ENCODE assay signal across 9 mouse cellular contexts in genomic region chr5:21527488-21527911, GRCm38 (mm10). TPM values are rescaled to one million over a fixed set of nuclear protein-coding genes. Genes with fewer than 3 reads are reported as not detected.
A peak's percentile ranks its signal among the peaks of the same experiment; 100 is the strongest.
DNase-seq lines count a peak whose midpoint lies in the region; ATAC-seq and TF ChIP-seq lines count a peak whose summit lies in the region.
"Had no signal": no experiment of that assay in that cellular context is flagged by ENCODE, and none has a peak within 500 bp of the region (broad histone marks: within the 10 kb centered on the region; RNA-seq: fewer than 3 reads in every experiment).

No protein-coding gene starts in this region.

- no peak for TF ChIP-seq CTCF in testis, adult 2 months (IDR thresholded peaks at IDR 0.05; ENCODE audit: control insufficient read depth, insufficient read depth, insufficient replicate concordance, low read depth, low read length)

- WGBS in heart, embryonic 12.5 days: 21% methylated on average over 4 of the region's 4 CpGs
- 78% methylated on average over 4 of the region's 4 CpGs for WGBS in forebrain, embryonic 11.5 days

- no peak overlapping the region for H3K4me3 ChIP-seq in testis, adult 2 months (ENCODE audit: control insufficient read depth, low read depth, low read length)
- H3K4me3 ChIP-seq in heart, embryonic 12.5 days: no peak overlapping the region
- H3K4me3 ChIP-seq in forebrain, embryonic 11.5 days (ENCODE audit: low read depth, low read length): no peak overlapping the region
- H3K4me3 ChIP-seq: embryonic facial prominence, embryonic 15.5 days had no signal

- H3K27me3 ChIP-seq in testis, adult 2 months (ENCODE audit: control insufficient read depth, insufficient read depth, low read length): no peaks in the 10 kb centered on the region
- no peaks in the 10 kb centered on the region for H3K27me3 ChIP-seq in heart, embryonic 12.5 days (replicated peaks)
- H3K27me3 ChIP-seq in forebrain, embryonic 11.5 days (ENCODE audit: control insufficient read depth, insufficient read depth, low read length): no peaks in the 10 kb centered on the region
- H3K27me3 ChIP-seq: embryonic facial prominence, embryonic 15.5 days had no signal

- no peak overlapping the region for H3K9ac ChIP-seq in heart, embryonic 12.5 days
- H3K9ac ChIP-seq in forebrain, embryonic 11.5 days (ENCODE audit: low read length): no peak overlapping the region
- H3K9ac ChIP-seq: embryonic facial prominence, embryonic 15.5 days; hindbrain, embryonic 14.5 days had no signal

- H3K4me2 ChIP-seq in heart, embryonic 12.5 days: no peak overlapping the region
- H3K4me2 ChIP-seq in forebrain, embryonic 11.5 days (ENCODE audit: low read depth, low read length, severe bottlenecking): no peak overlapping the region
- H3K4me2 ChIP-seq: embryonic facial prominence, embryonic 15.5 days; hindbrain, embryonic 14.5 days had no signal

- H3K4me1 ChIP-seq in testis, adult 2 months (ENCODE audit: control insufficient read depth, insufficient read depth, low read length): no peaks in the 10 kb centered on the region
- peaks cover 4% of the 10 kb centered on the region; the same call in 1 of the 2 replicates for H3K4me1 ChIP-seq in heart, embryonic 12.5 days (replicated peaks)
- H3K4me1 ChIP-seq in forebrain, embryonic 11.5 days (replicated peaks; ENCODE audit: control insufficient read depth, insufficient read depth, low read length): no peaks in the 10 kb centered on the region
- H3K4me1 ChIP-seq: embryonic facial prominence, embryonic 15.5 days had no signal

- H3K27ac ChIP-seq in testis, adult 2 months (ENCODE audit: control insufficient read depth, insufficient read depth, low read depth, low read length): 0 out of 2 replicates have a peak overlapping the region, but pooled peaks have one; percentile 16
- H3K27ac ChIP-seq in heart, embryonic 12.5 days (ENCODE audit: poor library complexity, severe bottlenecking): peak overlapping the region; percentile 4; the same call in 1 of the 2 replicates
- H3K27ac ChIP-seq in forebrain, embryonic 11.5 days (ENCODE audit: low read depth, low read length): no peak overlapping the region
- H3K27ac ChIP-seq: embryonic facial prominence, embryonic 15.5 days; hindbrain, embryonic 14.5 days had no signal

- H3K36me3 ChIP-seq in testis, adult 2 months (ENCODE audit: control insufficient read depth, insufficient read depth, low read length): no peaks in the 10 kb centered on the region
- no peaks in the 10 kb centered on the region for H3K36me3 ChIP-seq in heart, embryonic 12.5 days
- H3K36me3 ChIP-seq in forebrain, embryonic 11.5 days (ENCODE audit: control insufficient read depth, insufficient read depth, low read length): no peaks in the 10 kb centered on the region
- H3K36me3 ChIP-seq: embryonic facial prominence, embryonic 15.5 days had no signal

- ATAC-seq in heart, embryonic 12.5 days (ENCODE audit: insufficient number of reproducible peaks, low FRiP score): 0 out of 2 replicates have a peak, but pooled peaks have one; percentile 22
- no peak for ATAC-seq in forebrain, embryonic 11.5 days (replicated peaks; ENCODE audit: low FRiP score)

- no peaks in the 10 kb centered on the region for H3K9me3 ChIP-seq in heart, embryonic 12.5 days (replicated peaks)
- no peaks in the 10 kb centered on the region; the same call in 1 of the 2 replicates for H3K9me3 ChIP-seq in forebrain, embryonic 11.5 days (ENCODE audit: control insufficient read depth, low read length)
- H3K9me3 ChIP-seq: embryonic facial prominence, embryonic 15.5 days had no signal

- TF ChIP-seq POLR2A in testis, adult 2 months (IDR thresholded peaks at IDR 0.05; ENCODE audit: control insufficient read depth, low read depth, low read length): no peak

- no peak for DNase-seq in testis, postnatal 10 days (ENCODE audit: low spot score)
- DNase-seq in lung, postnatal 10 days: peak; percentile 75
- no peak for DNase-seq in embryo, embryonic 10 days (ENCODE audit: low spot score)
- no peak for DNase-seq in forebrain, embryonic 11.5 days (ENCODE audit: low spot score)
- no peak for DNase-seq in B cell, adult 2 months

RNA-seq across cellular contexts. Expression of gene Lrrc17, which starts 15.9 kb away (rescaled TPM):
- polyA plus RNA-seq in testis, adult 2 months (2012; rRNA removed): 0.99 and 1.2 TPM in 2 replicates
- 6.6 and 7.8 TPM in 2 replicates for polyA plus RNA-seq in heart, embryonic 12.5 days (2016; fragmentation: Nextera tagmentation; extraction: Ambion mirVana)
- 15.3 and 17.6 TPM in 2 replicates for polyA plus RNA-seq in forebrain, embryonic 11.5 days (2014; fragmentation: Nextera tagmentation; extraction: Ambion mirVana)
